Mouse (Mus musculus): ENCODE data around the gene Chic2.
A peak's percentile ranks its signal among the peaks of the same experiment; 100 is the strongest.

Chic2 gene

GRCm38 (mm10) chr5:75044310-75044904, at the start of gene Chic2:
Chic2 (minus strand) TSS chr5:75044774.
- peak; percentile 89 for DNase-seq

DNA sequence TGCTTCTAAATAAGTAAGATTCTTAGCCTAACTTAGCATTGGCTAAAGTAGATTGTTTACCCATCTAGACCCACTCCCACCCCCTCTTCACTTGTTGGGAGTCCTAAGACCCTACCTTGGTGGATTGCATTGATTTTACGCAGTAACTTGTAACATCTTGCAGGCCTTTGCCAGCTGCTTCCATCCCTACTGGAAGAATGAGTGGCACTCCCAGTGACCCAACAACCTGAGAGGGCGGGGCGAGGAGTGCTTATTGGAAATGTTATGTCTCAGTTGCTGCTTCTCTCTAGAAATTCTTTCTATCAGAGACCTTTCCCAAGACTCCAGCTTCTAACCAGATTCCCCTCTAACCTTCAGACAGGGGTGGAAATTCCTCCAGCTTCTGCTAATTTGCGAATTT, 41.3 kb upstream of the Chic2 start:
- DNase-seq: no peak

- DNase-seq: no peak
Measured at GRCm38 (mm10) chr5:75085521-75085875, 40.9 kb upstream of the Chic2 start.

DNA sequence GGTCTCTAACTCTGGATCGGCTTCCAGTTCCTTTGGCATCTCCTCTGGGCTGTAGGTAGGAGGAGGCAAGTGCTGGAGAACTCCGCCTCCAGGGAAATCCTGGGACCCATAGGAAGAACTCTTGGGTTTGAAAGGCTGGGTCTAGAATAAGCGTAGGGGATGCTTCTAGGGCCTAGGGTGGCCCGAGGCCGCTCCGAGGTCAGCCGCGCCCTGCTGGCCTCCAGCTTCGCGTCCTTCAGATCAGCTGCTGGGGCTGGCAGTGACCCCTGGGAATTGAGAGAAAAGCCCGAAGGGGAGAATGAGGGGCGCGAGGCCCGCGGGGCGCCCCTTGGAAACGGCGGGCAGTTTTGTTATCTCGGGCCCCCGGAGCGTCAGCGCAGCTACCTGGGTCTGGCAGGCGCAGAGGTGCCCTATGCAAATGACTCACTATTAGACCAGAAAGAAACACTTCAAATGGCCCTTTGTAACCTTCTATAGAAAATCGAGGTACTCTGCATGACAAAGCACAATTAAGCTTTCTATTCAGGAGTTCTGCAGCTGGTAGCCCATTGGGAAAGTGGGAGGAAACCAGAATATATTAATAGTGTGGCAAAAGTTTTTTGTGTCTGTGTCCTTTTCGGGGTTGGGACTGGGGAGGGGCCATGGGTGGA, 40.4 kb upstream of the Chic2 start:
- no peak for DNase-seq

DNA sequence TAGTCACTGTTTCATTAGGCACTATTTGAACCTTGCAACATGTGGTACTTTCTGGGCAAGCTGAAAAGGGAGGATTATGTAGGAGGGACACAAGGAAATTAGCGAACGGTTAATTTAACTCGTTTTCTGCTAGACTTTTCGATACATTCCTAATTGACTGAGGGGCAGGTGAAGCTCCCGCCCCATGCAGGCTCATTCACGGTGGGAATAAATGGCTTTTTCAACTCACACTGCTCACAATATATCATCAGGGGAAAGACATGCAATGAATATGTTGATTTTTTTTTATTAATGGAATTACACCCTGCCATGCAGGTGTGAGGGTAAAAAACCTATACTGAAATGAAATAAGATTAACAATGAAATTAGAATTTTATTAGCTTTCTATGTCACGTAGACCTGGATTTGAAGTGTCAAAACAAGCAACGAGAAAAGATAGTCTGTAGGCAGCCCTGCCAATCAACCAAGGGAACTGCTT, 39.9 kb upstream of the Chic2 start:
- no peak for DNase-seq

GRCm38 (mm10) chr5:75083591-75084392, 39.2 kb upstream of the Chic2 start:
- DNase-seq: no peak

DNA sequence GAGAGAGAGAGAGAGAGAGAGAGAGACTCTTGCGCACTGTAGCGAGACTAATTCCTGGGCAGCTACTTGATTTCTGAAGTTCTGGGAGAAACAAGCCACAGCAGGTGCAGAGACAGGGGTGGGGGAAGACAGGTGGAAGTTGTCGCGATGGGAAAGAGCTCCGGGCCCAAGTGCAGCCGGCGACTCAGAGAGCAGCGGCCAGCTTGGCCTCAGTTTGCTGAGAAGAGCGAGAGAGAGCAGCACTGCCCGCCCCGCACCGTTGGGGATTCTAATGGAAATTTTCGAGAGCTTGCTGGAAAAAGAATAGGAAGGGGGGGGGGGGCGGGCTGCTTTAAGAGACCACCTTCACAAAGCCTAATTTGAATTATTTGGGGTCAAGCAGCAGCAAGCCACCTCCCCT, 38.5 kb upstream of the Chic2 start:
- no peak for DNase-seq

GRCm38 (mm10) chr5:75082439-75082838, 37.9 kb upstream of the Chic2 start:
- DNase-seq: no peak

DNA sequence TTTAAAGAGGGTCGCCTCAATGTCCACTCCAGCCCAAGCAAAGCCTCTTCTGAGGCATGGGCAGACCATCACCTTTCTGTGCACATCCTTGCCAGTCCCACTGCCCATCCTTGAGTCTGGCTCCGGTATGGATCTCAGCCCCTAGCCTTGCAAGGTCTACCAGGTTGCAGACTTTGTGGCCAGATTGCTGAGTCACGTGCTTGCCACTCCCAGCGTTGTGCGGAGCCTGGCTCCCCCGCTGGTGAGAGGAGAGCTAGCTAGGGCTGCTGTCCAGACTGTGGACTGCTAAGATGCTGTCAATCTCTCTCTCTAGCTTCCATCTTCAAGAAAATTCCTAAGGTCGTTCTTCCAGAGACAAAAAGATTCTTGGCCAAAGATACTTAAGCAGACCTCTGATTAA, 35.0 kb upstream of the Chic2 start:
- DNase-seq: no peak

DNA sequence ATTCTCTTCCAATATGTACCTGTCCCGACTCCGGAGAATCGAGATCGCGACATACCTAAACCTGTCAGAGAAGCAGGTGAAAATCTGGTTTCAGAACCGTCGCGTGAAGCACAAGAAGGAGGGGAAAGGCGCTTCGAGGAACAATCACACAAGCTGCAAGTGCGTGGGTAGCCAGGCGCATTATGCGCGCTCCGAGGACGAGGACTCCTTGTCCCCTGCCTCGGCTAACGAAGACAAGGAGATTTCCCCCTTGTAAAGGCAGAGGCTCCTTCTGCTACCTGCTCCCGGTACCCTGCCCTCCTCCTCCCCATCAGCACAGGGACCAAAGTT, 32.4 kb upstream of the Chic2 start:
- no peak for DNase-seq

GRCm38 (mm10) chr5:75076326-75077050, 31.9 kb upstream of the Chic2 start:
- no peak for DNase-seq

DNA sequence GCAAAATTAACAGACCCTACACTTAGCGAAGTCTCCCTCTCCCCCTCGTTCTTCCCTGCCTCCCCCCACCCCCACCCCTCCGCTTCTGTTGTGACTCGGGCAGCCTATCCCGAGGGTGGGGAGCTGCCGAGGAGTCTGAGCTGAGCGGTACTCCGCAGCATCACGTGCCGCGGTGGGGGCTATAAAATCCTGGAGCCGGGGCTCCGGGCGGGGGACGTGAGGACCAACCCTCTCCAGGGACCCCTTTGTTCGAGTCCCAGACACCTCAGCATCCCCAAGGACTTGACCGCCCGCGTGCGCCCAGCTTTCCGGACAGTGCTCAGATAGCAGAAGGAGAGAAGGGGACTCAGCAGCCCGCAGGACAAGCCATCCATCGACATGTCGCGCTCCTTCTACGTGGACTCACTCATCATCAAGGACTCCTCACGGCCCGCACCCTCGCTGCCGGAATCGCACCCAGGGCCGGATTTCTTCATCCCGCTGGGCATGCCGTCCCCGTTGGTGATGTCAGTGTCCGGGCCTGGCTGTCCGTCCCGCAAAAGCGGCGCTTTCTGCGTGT, 30.9 kb upstream of the Chic2 start, which contains the start of gene Gsx2:
TSS of gene Gsx2 (plus strand) at position 219 of the 559 bp plus-strand sequence.
- no peak for DNase-seq

GRCm38 (mm10) chr5:75074537-75075382, 30.2 kb upstream of the Chic2 start:
- no peak for DNase-seq

GRCm38 (mm10) chr5:75074132-75074531, 29.6 kb upstream of the Chic2 start:
- DNase-seq: no peak

DNA sequence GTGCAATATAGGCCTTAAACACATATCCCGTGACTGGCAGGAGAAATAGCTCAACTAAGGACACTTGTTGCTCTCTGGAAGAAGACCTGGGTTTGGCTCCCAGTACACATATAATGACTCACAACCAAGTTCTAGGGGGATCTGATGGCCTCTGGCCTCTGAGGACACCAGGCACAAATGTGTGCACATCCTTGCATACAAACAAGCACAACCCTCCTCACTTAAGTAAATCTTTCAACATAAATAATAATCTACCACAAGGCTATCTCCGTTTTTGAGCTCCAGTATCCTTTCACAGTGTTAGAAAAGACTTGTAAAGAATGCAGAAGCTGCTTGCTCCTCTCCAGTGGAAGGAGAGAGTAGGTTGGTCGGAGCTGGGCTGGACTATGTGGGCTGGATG, 29.1 kb upstream of the Chic2 start:
- no peak for DNase-seq

DNA sequence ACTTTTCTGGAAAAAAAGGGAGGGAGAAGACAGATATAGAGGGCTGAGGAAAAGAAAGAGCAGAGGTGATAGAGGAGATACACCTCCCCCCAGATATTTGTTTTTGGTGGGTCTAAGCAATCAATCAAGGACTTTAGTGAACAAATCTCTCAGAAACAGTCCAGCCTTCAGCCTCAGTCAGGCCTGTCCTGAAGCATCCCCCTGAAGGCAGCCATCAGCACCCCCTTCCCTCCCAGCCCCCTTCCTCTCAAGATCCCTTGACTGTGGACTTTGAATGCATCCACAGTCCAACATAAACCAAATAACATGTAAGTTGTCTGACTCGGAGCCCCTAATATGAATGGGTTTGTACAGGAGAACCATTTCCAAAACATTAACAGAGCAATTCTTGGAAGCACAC, 28.6 kb upstream of the Chic2 start:
- DNase-seq: no peak

- DNase-seq: no peak
Measured at GRCm38 (mm10) chr5:75072532-75072931, 28.0 kb upstream of the Chic2 start.

DNA sequence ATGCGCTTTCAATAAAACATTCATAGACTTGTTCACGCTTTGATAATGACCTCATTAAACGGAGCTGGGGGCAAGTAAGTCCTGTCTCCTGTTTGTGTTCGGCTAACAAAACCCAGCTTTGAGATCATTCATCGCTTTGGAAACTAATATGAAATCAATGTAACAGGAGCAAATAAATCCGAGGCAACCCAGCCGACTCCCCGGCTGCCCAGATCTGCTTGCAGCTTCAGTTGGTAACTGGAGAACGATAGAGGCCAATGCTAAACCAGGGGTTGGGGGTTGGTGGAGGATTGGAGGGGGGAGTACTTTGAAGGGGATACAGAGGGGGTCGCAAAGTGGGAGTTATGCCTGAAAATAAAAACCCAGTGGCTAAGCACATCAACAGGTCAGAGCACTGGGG, 27.4 kb upstream of the Chic2 start:
- no peak for DNase-seq

- DNase-seq: no peak
Measured at GRCm38 (mm10) chr5:75070656-75071375, 26.2 kb upstream of the Chic2 start.

DNA sequence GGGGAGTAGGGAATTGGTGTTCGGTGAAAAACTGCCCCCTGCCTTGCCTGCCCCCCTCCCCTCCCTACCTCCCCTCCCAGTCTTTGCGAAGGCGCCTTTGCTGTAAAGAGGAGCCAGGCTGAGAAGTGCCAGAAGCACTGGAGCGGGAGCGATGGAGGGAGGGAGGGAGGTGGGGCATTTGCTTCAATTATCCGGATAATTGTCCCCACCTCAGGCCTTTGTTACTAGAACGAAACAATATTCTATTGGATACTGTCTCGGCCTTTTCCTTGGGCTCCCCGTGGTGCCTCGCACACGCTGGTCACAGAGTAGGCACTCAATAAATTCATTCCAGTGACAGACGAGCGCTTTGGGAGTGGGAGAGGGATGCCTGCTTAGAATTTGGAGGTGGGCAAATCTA, 25.6 kb upstream of the Chic2 start:
- no peak for DNase-seq

DNA sequence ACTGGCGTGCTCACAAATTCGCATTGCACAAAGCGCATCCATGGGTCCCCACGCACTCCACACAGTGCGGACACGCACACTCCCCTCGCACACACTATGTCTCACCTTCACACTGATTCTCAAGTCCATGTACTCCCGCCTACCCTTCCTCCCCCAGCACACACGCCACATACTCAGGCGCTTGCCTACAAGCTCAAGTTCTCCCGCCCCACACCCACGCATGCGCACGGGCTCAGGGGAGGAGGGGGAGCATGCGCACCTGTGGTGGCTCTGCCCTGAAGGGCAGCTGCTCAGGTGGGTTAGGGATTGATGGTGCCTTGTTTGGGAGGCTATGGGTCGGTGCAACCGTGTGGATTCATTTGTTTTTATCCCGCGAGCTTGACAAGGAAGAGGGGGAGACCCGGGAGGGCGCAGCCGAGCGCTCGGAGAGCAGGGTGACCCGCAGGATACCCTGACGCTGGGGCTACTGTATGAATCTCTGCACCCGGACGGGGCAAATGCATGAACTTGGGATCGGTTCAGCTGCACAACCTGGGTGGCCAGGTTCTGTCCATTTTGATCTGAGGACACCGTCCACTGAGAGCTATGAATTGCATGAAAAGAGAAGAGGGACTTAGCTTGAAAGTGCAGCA, 22.7 kb upstream of the Chic2 start:
- DNase-seq: peak; percentile 92
